Mouse (Mus musculus): Measurements from ENCODE around the gene Prmt1.

Gene Prmt1

GRCm38 (mm10) chr7:45012011-45012410, 25.6 kb upstream of the Prmt1 start:
- no peak for DNase-seq

GRCm38 (mm10) chr7:45008411-45008810, 22.0 kb upstream of the Prmt1 start:
- DNase-seq = no peak

GRCm38 (mm10) chr7:45007846-45008245, 21.5 kb upstream of the Prmt1 start:
- no peak for DNase-seq

- DNase-seq = no peak
Observed at GRCm38 (mm10) chr7:45007141-45007540, 20.8 kb upstream of the Prmt1 start.

GRCm38 (mm10) chr7:45006503-45006902, 20.1 kb upstream of the Prmt1 start:
- DNase-seq = no peak

- DNase-seq = no peak
Observed at GRCm38 (mm10) chr7:45005321-45005992, 19.1 kb upstream of the Prmt1 start.

- no peak for DNase-seq
Observed at GRCm38 (mm10) chr7:45004546-45004945, 18.2 kb upstream of the Prmt1 start.

GRCm38 (mm10) chr7:45002440-45002839, 16.1 kb upstream of the Prmt1 start:
- no peak for DNase-seq

GRCm38 (mm10) chr7:45000539-45001114, 14.3 kb upstream of the Prmt1 start:
- DNase-seq = no peak

- no peak for DNase-seq
Observed at GRCm38 (mm10) chr7:44999753-45000152, 13.4 kb upstream of the Prmt1 start.

GRCm38 (mm10) chr7:44998501-44998955, 12.2 kb upstream of the Prmt1 start, which contains the start of gene Bcl2l12:
TSS of gene Bcl2l12 (minus strand) at chr7:44998712.
- DNase-seq = no peak

- no peak for DNase-seq
Observed at GRCm38 (mm10) chr7:44997940-44998428, 11.6 kb upstream of the Prmt1 start.

GRCm38 (mm10) chr7:44997231-44997939, 11.0 kb upstream of the Prmt1 start, which contains the start of gene Irf3:
TSS of gene Irf3 (plus strand) at chr7:44997648.
- peak; percentile 96 for DNase-seq

- DNase-seq = no peak
Observed at GRCm38 (mm10) chr7:44996672-44997071, 10.3 kb upstream of the Prmt1 start.

- DNase-seq = no peak
Observed at GRCm38 (mm10) chr7:44986879-44987718, 731 bp upstream of the Prmt1 start.

- DNase-seq = peak; percentile 60
Observed at GRCm38 (mm10) chr7:44985595-44986191, 675 bp downstream of the Prmt1 start.

GRCm38 (mm10) chr7:44984833-44985164, 1.6 kb downstream of the Prmt1 start:
- no peak for DNase-seq

- DNase-seq = no peak
Observed at GRCm38 (mm10) chr7:44983944-44984832, 2.2 kb downstream of the Prmt1 start.

- peak; percentile 76 for DNase-seq
Observed at GRCm38 (mm10) chr7:44983085-44983484, 3.3 kb downstream of the Prmt1 start.

- DNase-seq = no peak
Observed at GRCm38 (mm10) chr7:44981539-44981938, 4.8 kb downstream of the Prmt1 start.

- no peak for DNase-seq
Observed at GRCm38 (mm10) chr7:44978300-44978699, 8.1 kb downstream of the Prmt1 start.

- no peak for DNase-seq
Observed at GRCm38 (mm10) chr7:44975117-44975419, 11.3 kb downstream of the Prmt1 start.

Data from right cerebral cortex, adult 18-20 months (tissue).